Mouse (Mus musculus) CH12.LX (cell line): ENCODE results near the gene Moap1.

Source experiments
- CTCF ChIP-seq, 2 experiments: IDR thresholded peaks in 1 of 2; conservative IDR thresholded peaks in 1 of 2; 2 replicates each; pipeline ENCODE4 v1.5.1; 2011 to 2012; ENCODE audit warnings: low read depth in 2 of 2, low read length in 2 of 2, improper control_type of control experiment in 1 of 2, inconsistent platforms in 1 of 2, mild to moderate bottlenecking in 1 of 2, moderate library complexity in 1 of 2
- E2F4 ChIP-seq: IDR thresholded peaks from 2 replicates; pipeline ENCODE4 v1.6.1; 2011; ENCODE audit warnings: low read depth, low read length, improper control_type of control experiment; ENCODE audit not compliant: insufficient replicate concordance
- EP300 ChIP-seq: IDR thresholded peaks from 2 replicates; pipeline ENCODE4 v1.6.1; 2011; ENCODE audit warnings: low read length, improper control_type of control experiment
- HCFC1 ChIP-seq: IDR thresholded peaks from 2 replicates; pipeline ENCODE4 v1.6.1; 2012; ENCODE audit warnings: low read depth, mild to moderate bottlenecking, inconsistent platforms, low read length, improper control_type of control experiment
- MAFK ChIP-seq: IDR thresholded peaks from 2 replicates; pipeline ENCODE4 v1.6.1; 2011; ENCODE audit warnings: low read length, improper control_type of control experiment; ENCODE audit not compliant: insufficient replicate concordance
- MAZ ChIP-seq: IDR thresholded peaks from 2 replicates; pipeline ENCODE4 v1.6.1; 2012; ENCODE audit warnings: low read depth, mild to moderate bottlenecking, inconsistent platforms, low read length, improper control_type of control experiment, moderate library complexity
- MEF2A ChIP-seq: IDR thresholded peaks from 2 replicates; pipeline ENCODE4 v1.6.1; 2014; ENCODE audit warnings: low read depth, mild to moderate bottlenecking, inconsistent platforms, low read length, improper control_type of control experiment, borderline replicate concordance
- MXI1 ChIP-seq: IDR thresholded peaks from 2 replicates; pipeline ENCODE4 v1.6.1; 2011; ENCODE audit warnings: mild to moderate bottlenecking, low read depth, low read length, improper control_type of control experiment
- MYC ChIP-seq: IDR thresholded peaks from 2 replicates; pipeline ENCODE4 v1.6.1; 2011; ENCODE audit warnings: low read depth, mild to moderate bottlenecking, improper control_type of control experiment, low read length
- POLR2A ChIP-seq: IDR thresholded peaks from 2 replicates; pipeline ENCODE4 v1.6.1; 2011; ENCODE audit warnings: low read depth, mild to moderate bottlenecking, improper control_type of control experiment, low read length
- RCOR1 ChIP-seq: conservative IDR thresholded peaks from 2 replicates; pipeline ENCODE4 v1.6.1; 2012; ENCODE audit warnings: low read depth, mild to moderate bottlenecking, inconsistent platforms, low read length, improper control_type of control experiment
- SMC3 ChIP-seq: IDR thresholded peaks from 2 replicates; pipeline ENCODE4 v1.6.1; 2011; ENCODE audit warnings: low read depth, low read length, improper control_type of control experiment
- TCF12 ChIP-seq: IDR thresholded peaks from 2 replicates; pipeline ENCODE4 v1.6.1; 2014; ENCODE audit warnings: low read depth, mild to moderate bottlenecking, inconsistent platforms, low read length, improper control_type of control experiment
- ZMIZ1 ChIP-seq: IDR thresholded peaks from 2 replicates; pipeline ENCODE4 v1.6.1; 2012; ENCODE audit warnings: low read depth, mild to moderate bottlenecking, inconsistent platforms, low read length, improper control_type of control experiment

DNA sequence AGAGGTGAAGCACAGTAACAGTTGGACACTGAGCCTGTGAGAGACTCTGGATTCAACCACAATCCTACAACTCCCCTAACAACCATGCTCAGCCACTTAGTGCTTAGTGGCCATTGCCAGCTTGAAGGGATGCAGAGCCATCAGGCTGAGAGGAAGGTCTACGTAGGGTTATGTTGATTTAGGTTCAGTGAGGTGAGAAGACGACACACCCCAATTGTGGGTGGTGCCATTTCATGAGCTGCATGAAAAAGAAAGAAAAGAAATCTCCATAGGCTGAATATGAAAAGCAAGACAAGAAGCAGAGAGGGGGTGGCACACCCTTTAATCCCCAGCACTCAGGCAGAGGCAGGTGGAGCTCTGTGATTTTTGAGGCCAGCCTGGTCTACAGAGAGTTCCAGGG, 29.3 kb downstream of the Moap1 start:
- TF ChIP-seq CTCF (conservative IDR thresholded peaks at IDR 0.05 in 1 of 2, IDR thresholded peaks at IDR 0.05 in 1 of 2; ENCODE audit: low read depth in 2 of 2, low read length in 2 of 2): no peak
- TF ChIP-seq EP300: no peak
- TF ChIP-seq MYC: no peak
- TF ChIP-seq TCF12: no peak
- no peak for TF ChIP-seq MAZ
- no peak for TF ChIP-seq ZMIZ1
- no peak for TF ChIP-seq SMC3
- no peak for TF ChIP-seq POLR2A
- TF ChIP-seq RCOR1: no peak
- no peak for TF ChIP-seq E2F4
- TF ChIP-seq MAFK: no peak
- TF ChIP-seq MEF2A: no peak
- no peak for TF ChIP-seq MXI1
- TF ChIP-seq HCFC1: no peak
